Mouse (Mus musculus): ENCODE measurements around the gene Adat3. TPM values are rescaled to one million over a fixed set of nuclear protein-coding genes. Genes with fewer than 3 reads are reported as not detected.

Adat3 gene
- 1 to 10 TPM; 1.7 to 3.4 TPM for total RNA-seq (2021)
- long read RNA-seq, partial matches to known transcripts, result 0 of 2 reads
- long read RNA-seq, other reads (novel, unspliced or antisense), result 1 of 2 reads

DNA sequence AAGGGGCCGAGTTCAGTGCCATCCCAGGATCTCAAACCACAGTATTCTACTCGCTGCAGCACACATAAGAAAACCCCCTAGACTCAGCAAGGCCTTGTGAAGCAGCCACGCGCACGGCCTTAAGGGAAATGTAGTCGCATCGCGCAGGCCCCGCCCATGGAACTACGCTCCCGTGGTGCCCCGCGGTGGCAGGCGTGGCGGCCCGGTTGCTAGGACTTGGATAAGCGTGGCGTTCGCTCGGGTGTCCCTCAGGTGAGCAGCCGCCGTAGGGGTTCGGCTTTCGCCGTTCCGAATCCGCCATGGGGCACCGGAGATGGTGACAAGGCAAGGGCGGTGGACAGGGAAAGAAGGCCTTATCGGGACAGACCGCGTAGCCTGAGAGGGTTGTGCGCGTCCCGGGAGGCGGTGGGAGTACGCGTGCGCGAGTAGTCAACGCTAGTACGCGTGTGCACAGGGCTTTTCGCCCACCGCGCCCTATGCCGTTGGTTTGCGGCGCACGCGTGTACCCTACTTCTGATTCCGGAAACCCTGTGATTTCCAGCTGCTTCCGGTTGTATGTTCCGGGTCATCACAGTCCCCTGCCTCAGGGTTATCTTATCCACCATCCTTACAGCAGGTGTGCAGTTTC is at the start of gene Adat3, which contains the start of gene Scamp4:
Gene Adat3 (plus strand): TSS at position 183 of the 628 bp plus-strand sequence.
Gene Scamp4 (plus strand): TSS at position 175 of the 628 bp plus-strand sequence.
- peak; percentile 95 to 98 for DNase-seq (ENCODE audit: low spot score in 2 of 2)

DNA sequence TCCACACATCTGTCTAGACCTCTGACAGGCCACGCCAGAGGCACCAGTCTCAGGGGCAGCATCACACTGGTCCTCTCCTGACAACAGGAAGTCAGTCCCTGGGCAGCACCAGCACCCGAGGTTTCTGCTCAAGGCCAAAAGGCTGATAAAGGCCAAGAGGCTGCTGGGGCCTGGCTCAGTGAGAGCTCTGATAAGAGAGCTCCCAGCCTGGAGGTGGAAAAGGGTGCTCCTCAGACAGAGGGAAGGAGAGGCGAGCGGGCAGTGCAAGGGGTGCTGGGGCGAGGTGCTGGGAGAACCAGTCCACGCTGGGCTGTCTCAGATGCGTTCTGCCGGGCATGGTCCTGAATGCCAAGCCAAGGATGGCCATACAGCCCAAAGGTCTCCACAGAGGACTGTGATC is 49.1 kb upstream of the Adat3 start:
- no peak for DNase-seq (ENCODE audit: low spot score in 2 of 2)

GRCm38 (mm10) chr10:80553997-80554396 is 48.7 kb upstream of the Adat3 start:
- no peak for DNase-seq (ENCODE audit: low spot score in 2 of 2)

GRCm38 (mm10) chr10:80557346-80557965 is 45.2 kb upstream of the Adat3 start:
- DNase-seq (ENCODE audit: low spot score in 2 of 2), result peak in 1 of 2 experiments; percentile 82

DNA sequence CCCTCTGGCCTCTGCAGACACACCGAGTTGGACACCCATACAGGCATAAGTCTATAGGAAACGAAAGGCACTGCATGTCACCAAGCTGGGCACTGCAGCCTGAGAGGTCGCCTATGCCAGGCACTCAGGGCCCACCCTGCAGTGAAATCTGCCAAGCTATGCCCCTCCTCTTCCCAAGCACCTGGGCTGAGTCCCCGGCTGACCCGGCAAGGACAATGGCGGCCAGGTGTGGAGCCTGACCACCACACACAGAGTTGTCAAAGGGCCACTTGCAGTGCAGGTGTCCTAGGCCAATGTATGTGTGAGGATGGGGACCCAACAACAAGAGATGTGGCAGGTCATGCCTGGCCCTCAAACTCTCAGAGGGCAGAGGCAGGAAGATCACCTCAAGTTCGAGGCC is 43.2 kb upstream of the Adat3 start:
- no peak for DNase-seq (ENCODE audit: low spot score in 2 of 2)

GRCm38 (mm10) chr10:80560621-80561020 is 42.1 kb upstream of the Adat3 start:
- DNase-seq (ENCODE audit: low spot score in 2 of 2), result no peak

DNA sequence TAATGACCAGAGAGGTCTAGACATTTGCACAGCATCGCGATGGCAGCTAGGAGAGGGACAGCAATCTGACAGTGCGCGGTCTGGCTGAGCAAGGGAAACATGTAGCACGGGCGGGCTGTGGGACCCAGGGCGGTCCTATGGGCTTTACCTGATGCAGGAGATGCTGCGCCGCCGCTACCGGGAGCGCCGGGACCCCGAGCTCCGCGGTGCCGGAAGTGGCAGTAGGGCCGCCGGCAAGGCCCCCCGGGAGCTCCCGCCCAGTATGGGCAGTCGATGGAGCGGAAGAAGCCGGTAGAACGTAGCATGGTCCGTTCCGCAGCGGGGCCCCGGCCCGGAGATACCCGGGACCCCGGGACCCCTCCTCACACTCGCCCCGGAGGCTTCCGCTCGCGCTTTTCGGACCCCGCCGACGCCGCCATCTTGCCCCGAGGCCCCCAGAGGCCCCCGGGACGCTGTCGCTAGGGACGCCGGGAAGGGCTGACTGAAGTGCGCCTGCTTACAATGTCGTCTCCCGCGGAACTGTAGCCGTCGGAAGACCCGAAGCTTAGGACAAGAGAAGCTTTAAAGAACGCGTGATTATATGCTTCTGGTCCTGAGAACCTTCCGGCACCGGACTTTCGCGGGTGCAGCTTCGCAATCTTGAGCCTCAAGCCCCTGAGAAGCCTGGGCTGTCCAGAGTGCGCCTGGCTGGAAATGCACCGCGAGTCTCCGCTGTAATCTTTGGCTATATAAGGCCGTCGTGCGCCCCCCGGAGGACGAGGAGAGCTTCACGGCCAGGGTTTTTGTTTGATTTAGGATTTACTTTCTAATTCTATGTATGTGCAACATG is 41.4 kb upstream of the Adat3 start, which contains the start of gene Rexo1:
Gene Rexo1 (minus strand): TSS at position 445 of the 829 bp plus-strand sequence.
- peak; percentile 89 to 97 for DNase-seq (ENCODE audit: low spot score in 2 of 2)

DNA sequence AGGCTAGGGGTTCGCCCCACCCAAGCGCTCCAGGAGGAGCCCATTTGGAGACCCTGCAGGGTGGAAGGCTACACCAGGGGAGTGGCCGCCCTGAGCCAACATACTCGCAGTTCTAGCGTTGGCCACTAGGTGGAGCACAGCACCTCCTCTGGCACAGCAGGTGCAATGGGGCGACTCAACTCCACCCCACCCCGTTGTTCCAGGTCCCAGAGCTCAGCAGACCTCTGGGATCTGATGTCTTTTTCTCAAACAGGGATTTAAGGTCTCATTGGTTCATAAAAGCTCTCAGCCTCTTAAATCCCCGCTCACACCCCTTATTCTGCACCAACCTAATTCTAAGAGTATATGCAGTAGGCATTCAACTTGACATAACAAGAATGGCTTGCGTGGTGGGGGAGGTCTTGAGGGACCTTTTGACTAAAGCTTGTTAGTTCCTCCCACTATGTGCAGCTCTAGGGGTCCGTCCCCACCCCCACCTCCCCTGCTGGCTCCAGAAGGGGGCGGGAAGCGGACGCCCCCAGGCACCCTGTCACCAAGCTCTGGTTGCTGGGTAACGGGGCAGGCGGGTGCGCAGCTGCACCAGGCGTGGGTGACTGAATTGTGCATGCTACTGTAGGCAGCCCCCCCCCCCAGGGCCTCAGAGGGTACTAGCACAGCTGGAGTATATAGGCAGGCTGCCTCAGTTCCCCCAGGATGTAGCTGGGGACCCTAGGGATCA is 36.1 kb upstream of the Adat3 start:
- peak; percentile 78 to 93 for DNase-seq (ENCODE audit: low spot score in 2 of 2)

GRCm38 (mm10) chr10:80568876-80569275 is 33.8 kb upstream of the Adat3 start:
- no peak for DNase-seq (ENCODE audit: low spot score in 2 of 2)

- no peak for DNase-seq (ENCODE audit: low spot score in 2 of 2)
Observed at GRCm38 (mm10) chr10:80569664-80570066, 33.0 kb upstream of the Adat3 start.

DNA sequence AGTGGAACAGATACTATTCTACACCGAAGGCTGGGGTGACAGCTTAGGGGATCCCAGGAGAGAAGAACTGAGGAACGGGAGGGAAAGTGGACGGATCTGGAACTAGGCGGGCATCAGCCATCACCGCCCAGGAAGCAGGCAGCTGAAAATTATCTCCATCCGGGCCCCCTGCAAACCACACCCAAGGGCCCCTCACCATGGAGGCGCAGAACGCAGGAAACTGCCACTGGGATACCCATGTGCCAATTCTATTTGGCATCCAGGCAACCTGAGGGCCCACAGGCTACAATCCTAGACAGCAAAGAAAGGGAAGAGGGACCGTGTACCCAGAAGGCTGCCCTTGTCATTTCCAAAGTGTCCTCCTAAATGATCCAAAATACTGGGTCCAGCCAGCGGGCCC is 32.3 kb upstream of the Adat3 start:
- no peak for DNase-seq (ENCODE audit: low spot score in 2 of 2)

DNA sequence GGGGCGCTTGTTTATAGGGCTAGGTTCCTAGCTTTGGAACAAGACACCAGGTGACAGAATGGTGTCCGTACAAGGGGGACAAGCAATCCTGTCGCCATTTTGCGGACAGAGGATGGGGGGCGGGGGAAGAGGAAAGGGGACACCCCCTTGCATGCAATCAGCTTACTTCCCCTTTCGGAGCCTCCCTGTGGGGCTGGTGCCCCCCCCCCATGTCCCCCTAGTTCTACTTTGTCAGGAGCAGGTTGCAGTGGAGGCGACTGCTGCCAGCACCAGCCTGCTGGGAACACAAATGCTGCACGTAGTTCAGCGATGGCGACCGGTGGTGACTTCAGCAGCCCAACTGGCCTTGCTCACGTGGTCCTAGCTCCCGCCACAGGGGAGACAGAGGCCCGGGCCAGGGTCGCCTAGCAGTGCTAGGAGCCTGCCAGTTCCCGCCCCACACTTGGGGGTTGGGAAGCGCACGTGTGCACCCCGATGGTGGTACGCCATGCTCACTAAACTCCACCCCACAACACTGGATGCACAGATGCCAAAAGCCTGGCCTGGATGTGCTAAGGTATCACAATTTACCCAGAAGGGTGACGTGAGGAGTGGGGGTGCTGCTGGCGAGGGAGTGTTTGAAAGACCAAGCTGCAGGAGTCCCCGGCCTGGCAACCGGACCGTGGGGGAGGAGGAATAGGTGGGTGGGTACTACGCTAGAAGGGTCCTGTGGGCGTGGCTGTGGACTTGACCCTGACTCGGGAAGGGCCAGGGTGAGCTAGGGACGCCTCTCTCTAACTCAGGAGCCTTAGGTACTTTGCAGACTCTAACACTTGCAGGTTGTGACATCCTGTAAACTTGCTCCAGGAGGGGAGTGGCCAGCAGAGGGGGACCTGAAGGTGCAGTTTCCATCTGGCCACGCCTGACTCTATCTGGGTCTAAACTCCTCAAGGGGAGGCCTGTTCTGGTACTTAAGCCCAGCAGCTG is 31.5 kb upstream of the Adat3 start:
- DNase-seq (ENCODE audit: low spot score in 2 of 2), result no peak

DNA sequence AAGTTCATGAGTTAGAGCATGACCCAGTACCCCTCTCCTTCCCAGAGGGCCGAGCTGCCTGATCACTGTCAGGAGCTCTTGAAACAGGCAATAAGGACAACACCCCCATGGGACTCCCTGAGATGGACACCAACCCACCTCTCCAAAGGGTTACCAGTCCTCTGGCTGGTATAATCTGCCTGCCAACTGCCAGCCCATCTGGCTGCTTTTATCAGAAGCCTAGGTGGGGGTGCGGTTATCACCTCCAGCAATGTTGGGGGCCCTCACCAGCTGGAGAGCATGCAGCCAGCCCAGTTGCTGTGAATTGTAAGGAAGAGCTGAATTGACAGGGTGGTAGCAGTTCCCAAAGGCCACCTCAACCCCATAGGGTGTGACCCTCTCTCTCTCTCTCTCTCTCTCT is 30.2 kb upstream of the Adat3 start:
- DNase-seq (ENCODE audit: low spot score in 2 of 2), result no peak

- DNase-seq (ENCODE audit: low spot score in 2 of 2), result peak in 1 of 2 experiments; percentile 76
Observed at GRCm38 (mm10) chr10:80573944-80574343, 28.7 kb upstream of the Adat3 start.

DNA sequence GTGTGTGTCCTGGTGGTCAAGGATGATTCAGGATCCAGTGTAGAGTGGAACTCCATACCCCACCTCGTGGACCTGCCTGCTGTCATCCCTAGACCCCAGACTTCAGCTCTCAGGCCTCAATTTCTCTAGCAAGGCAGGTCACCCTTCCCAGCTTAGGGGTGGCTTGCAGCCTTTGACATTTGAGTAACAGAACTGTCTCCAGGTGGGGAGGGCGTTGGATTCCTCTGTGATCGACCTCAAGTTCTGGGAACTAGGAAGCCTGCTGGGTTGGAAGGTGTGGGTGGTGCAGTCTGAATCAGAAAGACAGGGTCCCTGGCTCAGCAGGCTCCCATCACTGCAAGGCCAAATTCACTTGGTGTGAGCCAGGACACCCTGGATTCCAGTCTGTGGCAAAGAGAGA is 27.8 kb upstream of the Adat3 start:
- DNase-seq (ENCODE audit: low spot score in 2 of 2), result no peak

DNA sequence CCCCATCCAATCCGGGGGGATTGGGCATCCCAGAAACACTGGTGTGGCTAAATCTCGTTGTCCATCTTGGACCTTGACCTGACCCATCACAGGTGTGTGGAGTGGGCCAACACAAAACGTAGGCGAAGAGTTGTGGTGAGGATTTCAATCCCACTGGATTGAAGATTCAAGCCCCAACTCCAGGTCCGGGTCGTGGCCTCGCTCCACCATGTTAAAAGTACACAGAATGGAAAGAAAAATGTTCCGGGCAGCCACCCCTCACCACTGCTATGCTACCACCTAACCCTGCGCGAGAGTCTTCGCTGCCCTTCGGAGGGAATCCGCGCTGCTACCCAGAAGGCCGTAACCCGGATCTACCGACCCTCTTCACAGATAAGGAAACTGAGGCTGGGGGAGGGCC is 26.8 kb upstream of the Adat3 start:
- no peak for DNase-seq (ENCODE audit: low spot score in 2 of 2)

- peak in 1 of 2 experiments; percentile 66 for DNase-seq (ENCODE audit: low spot score in 2 of 2)
Observed at GRCm38 (mm10) chr10:80576351-80577194, 26.1 kb upstream of the Adat3 start.

DNA sequence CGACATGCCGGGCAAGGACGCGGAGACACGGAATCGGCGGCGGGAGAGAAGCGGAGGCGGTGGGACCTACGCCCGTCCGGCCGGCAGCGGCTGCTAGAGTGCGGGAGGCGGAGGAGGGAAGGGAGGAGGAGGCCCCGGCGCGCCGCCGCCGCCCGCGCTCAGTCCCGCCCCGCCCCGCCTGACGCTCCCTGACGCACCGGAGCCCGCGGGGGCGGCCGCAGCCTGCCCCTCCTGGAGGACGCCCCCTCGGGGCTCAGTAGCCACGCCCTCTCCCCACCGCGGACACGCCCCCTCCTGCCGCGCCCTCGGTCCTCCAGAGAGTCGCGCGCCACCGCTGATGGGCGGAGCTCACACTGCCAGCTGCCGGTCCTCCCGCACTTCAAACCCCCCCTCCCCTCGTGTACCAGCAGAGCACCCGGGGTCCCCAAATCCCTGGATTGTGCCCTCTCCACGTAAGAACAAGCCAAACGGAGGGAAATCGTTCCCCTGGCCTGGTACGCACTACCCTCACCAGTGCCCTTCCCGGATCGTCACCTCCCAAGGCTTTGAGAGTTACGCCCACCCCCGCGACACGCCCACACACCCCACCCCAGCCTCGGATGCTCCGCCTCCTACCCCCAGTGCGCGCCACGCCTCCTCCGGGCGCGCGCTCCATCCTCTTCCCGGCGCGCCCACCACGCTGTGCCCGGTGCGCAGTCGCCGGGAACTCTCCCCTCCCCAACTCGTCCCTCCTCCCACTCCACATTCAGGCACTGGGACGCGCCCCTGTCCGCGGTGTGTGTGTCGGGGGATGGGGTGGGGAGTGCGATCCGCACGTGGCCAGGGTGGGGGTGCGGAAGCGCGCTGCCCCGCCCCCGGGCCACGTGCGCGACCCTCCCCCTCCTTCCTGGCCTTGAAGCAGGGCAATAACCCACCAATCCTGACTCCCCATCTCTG is 25.2 kb upstream of the Adat3 start, which contains the start of gene Klf16:
Gene Klf16 (minus strand): TSS at position 127 of the 936 bp plus-strand sequence.
- peak; percentile 95 to 97 for DNase-seq (ENCODE audit: low spot score in 2 of 2)

Measured in layer of hippocampus, adult 18-20 months (tissue).